ENCODE assay signal across 10 mouse cellular contexts in the genomic region with DNA sequence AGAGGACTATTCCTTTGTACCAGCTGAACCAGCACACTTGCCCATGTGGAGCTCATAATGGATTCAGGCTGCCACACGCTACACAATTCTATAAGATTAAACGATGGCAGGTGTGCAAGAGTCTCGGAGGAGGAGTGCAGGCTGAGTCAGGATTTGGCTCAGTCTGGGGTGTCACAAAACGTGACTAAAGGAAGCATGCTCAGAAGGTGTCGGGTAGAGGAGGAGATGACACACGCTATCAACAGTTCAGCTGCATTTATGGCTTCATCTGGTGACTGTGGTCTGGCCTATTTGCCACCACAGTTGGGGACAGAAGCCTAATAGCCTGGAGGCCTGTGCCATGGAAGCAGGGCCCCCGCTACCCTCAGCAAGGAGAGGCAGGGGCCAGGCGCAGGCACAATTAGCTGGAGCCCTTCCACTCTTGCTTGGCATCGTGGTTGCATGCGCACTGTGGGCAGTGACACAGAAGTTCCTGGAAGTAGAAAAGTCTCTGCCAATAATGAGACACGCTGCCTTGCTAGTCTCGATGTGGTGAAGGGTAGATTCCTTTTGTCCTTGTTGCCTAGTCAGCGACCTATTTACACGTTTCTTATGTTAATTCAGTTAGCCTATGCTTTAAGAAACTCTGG. TPM values are rescaled to one million over a fixed set of nuclear protein-coding genes. Genes with fewer than 3 reads are reported as not detected.
A peak's percentile ranks its signal among the peaks of the same experiment; 100 is the strongest.
DNase-seq lines count a peak whose midpoint lies in the region; ATAC-seq and TF ChIP-seq lines count a peak whose summit lies in the region.
"Had no signal": no experiment of that assay in that cellular context is flagged by ENCODE, and none has a peak within 500 bp of the region (broad histone marks: within the 10 kb centered on the region; RNA-seq: fewer than 3 reads in every experiment).

No protein-coding gene starts in this region.

- no peak overlapping the region for H3K4me3 ChIP-seq in kidney, embryonic 14.5 days (ENCODE audit: low read length)
- peak overlapping the region; percentile 17; the same call in 1 of the 2 replicates for H3K4me3 ChIP-seq in E14TG2a.4 (replicated peaks; ENCODE audit: low read length)
- no peak overlapping the region for H3K4me3 ChIP-seq in embryonic facial prominence, embryonic 11.5 days (ENCODE audit: low read depth, low read length)
- H3K4me3 ChIP-seq: neural tube, embryonic 13.5 days had no signal

- peak overlapping the region; percentile 76 for H3K27ac ChIP-seq in kidney, embryonic 14.5 days (ENCODE audit: low read depth, low read length)
- H3K27ac ChIP-seq in embryonic facial prominence, embryonic 11.5 days (replicated peaks; ENCODE audit: low read depth, low read length) = no peak overlapping the region; the same call in 1 of the 2 replicates
- H3K27ac ChIP-seq: liver, embryonic 14.5 days had no signal

- no peak for ATAC-seq in kidney, embryonic 14.5 days (ENCODE audit: low FRiP score, low TSS enrichment)
- ATAC-seq in embryonic facial prominence, embryonic 11.5 days (replicated peaks; ENCODE audit: insufficient number of reproducible peaks, low FRiP score, low TSS enrichment, low read depth) = no peak

- no peaks in the 10 kb centered on the region for H3K36me3 ChIP-seq in kidney, embryonic 14.5 days (ENCODE audit: control insufficient read depth, insufficient read depth, low read length)
- no peaks in the 10 kb centered on the region for H3K36me3 ChIP-seq in E14TG2a.4 (ENCODE audit: insufficient read depth, low read length)
- H3K36me3 ChIP-seq in embryonic facial prominence, embryonic 11.5 days (replicated peaks; ENCODE audit: control insufficient read depth, insufficient read depth, low read depth, low read length) = no peaks in the 10 kb centered on the region
- H3K36me3 ChIP-seq: neural tube, embryonic 13.5 days had no signal

- no peak overlapping the region for H3K9ac ChIP-seq in kidney, embryonic 14.5 days (ENCODE audit: low read depth, low read length)
- H3K9ac ChIP-seq in embryonic facial prominence, embryonic 11.5 days (replicated peaks; ENCODE audit: low read length) = no peak overlapping the region
- H3K9ac ChIP-seq: liver, embryonic 14.5 days; neural tube, embryonic 13.5 days had no signal

- 49% methylated on average over 14 of the region's 14 CpGs for WGBS in kidney, embryonic 14.5 days
- 64% methylated on average over 14 of the region's 14 CpGs for WGBS in embryonic facial prominence, embryonic 11.5 days

- peaks cover 16% of the 10 kb centered on the region for H3K4me1 ChIP-seq in kidney, embryonic 14.5 days (ENCODE audit: control insufficient read depth, insufficient read depth, low read length)
- peaks cover 18% of the 10 kb centered on the region for H3K4me1 ChIP-seq in E14TG2a.4 (replicated peaks; ENCODE audit: low read depth, low read length)
- H3K4me1 ChIP-seq in embryonic facial prominence, embryonic 11.5 days (ENCODE audit: control insufficient read depth, insufficient read depth, low read length) = no peaks in the 10 kb centered on the region

- no peaks in the 10 kb centered on the region for H3K9me3 ChIP-seq in kidney, embryonic 14.5 days (ENCODE audit: control insufficient read depth, low read length)
- no peaks in the 10 kb centered on the region for H3K9me3 ChIP-seq in E14TG2a.4 (ENCODE audit: low read length)
- H3K9me3 ChIP-seq in embryonic facial prominence, embryonic 11.5 days (replicated peaks; ENCODE audit: control insufficient read depth, low read length) = no peaks in the 10 kb centered on the region
- H3K9me3 ChIP-seq: neural tube, embryonic 13.5 days had no signal

- no peak for TF ChIP-seq CTCF in E14TG2a.4 (conservative IDR thresholded peaks at IDR 0.05; ENCODE audit: low read length)

- no peak overlapping the region for H3K4me2 ChIP-seq in kidney, embryonic 14.5 days (replicated peaks; ENCODE audit: low read depth, low read length)
- no peak overlapping the region for H3K4me2 ChIP-seq in embryonic facial prominence, embryonic 11.5 days (ENCODE audit: low read depth, low read length)
- H3K4me2 ChIP-seq: neural tube, embryonic 13.5 days had no signal

- H3K27me3 ChIP-seq in kidney, embryonic 14.5 days (ENCODE audit: control insufficient read depth, insufficient read depth, low read length) = no peaks in the 10 kb centered on the region
- H3K27me3 ChIP-seq in E14TG2a.4 (ENCODE audit: insufficient read depth, low read length) = peaks cover 22% of the 10 kb centered on the region; the same call in 1 of the 2 replicates
- no peaks in the 10 kb centered on the region for H3K27me3 ChIP-seq in embryonic facial prominence, embryonic 11.5 days (ENCODE audit: control insufficient read depth, insufficient read depth, low read length)
- H3K27me3 ChIP-seq: neural tube, embryonic 13.5 days had no signal

- intact Hi-C loops in left cerebral cortex, postnatal 25 days (cut with DNase I) = no loop called here

- DNase-seq in kidney, postnatal 4 days = no peak
- peak; percentile 54 for DNase-seq in embryonic facial prominence, embryonic 11.5 days (ENCODE audit: low spot score)
- DNase-seq in left cerebral cortex, postnatal 25 days (ENCODE audit: low spot score in 2 of 2) = peak; percentile 26 to 85
- no peak for DNase-seq in urinary bladder, postnatal 4 days (ENCODE audit: low spot score in 2 of 2)
- no peak for DNase-seq in heart, postnatal 4 days
- no peak for DNase-seq in embryo, embryonic 11 days

RNA-seq across cellular contexts. Expression of a gene that starts 20.6 kb away (rescaled TPM):
- polyA plus RNA-seq in kidney, embryonic 14.5 days (2014; fragmentation: Nextera tagmentation; extraction: Ambion mirVana) = 15.9 and 18.1 TPM in 2 replicates
- polyA plus RNA-seq in embryonic facial prominence, embryonic 11.5 days (2014; fragmentation: Nextera tagmentation; extraction: Ambion mirVana) = 0.35 and 1.1 TPM in 2 replicates
- total RNA-seq in left cerebral cortex, postnatal 25 days (2021) = 1 to 10 TPM in 1 of 2 experiments, under 1 TPM in 1; 0.57 to 2.1 TPM
- total RNA-seq in heart, postnatal 4 days (2021) = 1 to 10 TPM in 1 of 2 experiments, under 1 TPM in 1; 0.41 to 1.7 TPM

Comparison
In these comparisons a context has a peak if more than half of its experiments do, and no peak if none do; other contexts are left out.
1. DNase-seq: peak in embryonic facial prominence, embryonic 11.5 days (single experiment) and left cerebral cortex, postnatal 25 days (2 of 2); none in kidney, postnatal 4 days (0 of 2), urinary bladder, postnatal 4 days (0 of 2), heart, postnatal 4 days (single experiment) and embryo, embryonic 11 days (single experiment).